Mouse (Mus musculus): ENCODE measurements around the gene Htr3a.

- TF ChIP-seq POLR2A (IDR thresholded peaks at IDR 0.05; ENCODE audit: extremely low read depth, insufficient read depth, low read length) (no peak), CTCF (IDR thresholded peaks at IDR 0.05; ENCODE audit: extremely low read depth, insufficient read depth, low read length) (peak; percentile 16; the same call in 1 of the 2 replicates)
Measured at GRCm38 (mm10) chr9:48856240-48856639, 54.7 kb downstream of the Htr3a start.

Measured in cortical plate, adult 2 months (tissue).